Mouse (Mus musculus) G1E (cell line): Measurements from ENCODE around the gene Ngdn.

ENCODE experiments used
- CTCF ChIP-seq: IDR thresholded peaks from 2 replicates; pipeline ENCODE4 v1.5.1; 2012; ENCODE audit warnings: low read depth, low read length, inconsistent platforms, mixed read lengths
- GATA1 ChIP-seq: IDR thresholded peaks from 2 replicates; pipeline ENCODE4 v1.6.1; 2012; ENCODE audit warnings: borderline replicate concordance, low read length, inconsistent platforms, mixed read lengths
- GATA2 ChIP-seq: IDR thresholded peaks from 2 replicates; pipeline ENCODE4 v1.6.1; 2012; ENCODE audit warnings: low read depth, low read length, inconsistent platforms, borderline replicate concordance

GRCm38 (mm10) chr14:55053708-55054190 lies 38.5 kb downstream of the Ngdn start:
- TF ChIP-seq GATA1 (no peak), CTCF (no peak), GATA2 (no peak)
